Mouse (Mus musculus): ENCODE results near the gene Ophn1.

DNA sequence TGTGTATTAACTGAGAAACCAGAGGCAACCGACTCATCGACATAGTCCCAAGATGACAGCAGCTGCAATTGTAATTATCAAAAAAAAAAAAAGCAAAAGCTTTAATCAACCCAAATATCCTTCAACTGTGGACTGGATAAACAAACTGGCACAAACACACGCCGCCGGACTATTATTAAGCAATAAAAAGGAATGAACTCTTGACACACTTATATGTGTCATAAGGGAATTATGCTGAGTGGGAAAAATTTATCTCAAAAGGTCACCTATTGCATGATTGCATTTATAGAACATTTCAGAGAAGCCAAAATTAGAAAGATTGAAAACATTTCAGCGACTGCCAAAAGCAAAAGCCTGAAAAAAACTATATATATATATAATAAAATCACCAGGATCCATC lies 40.0 kb downstream of the Ophn1 start:
- TF ChIP-seq POLR2A (IDR thresholded peaks at IDR 0.05; ENCODE audit: borderline replicate concordance, control insufficient read depth, low read depth, low read length) (no peak), CTCF (IDR thresholded peaks at IDR 0.05; ENCODE audit: control insufficient read depth, insufficient read depth, low read length) (no peak)
